Comparison of ENCODE assay signal across 8 mouse cellular contexts in genomic region chr4:150008853-150009586, GRCm38 (mm10). TPM values are rescaled to one million over a fixed set of nuclear protein-coding genes. Genes with fewer than 3 reads are reported as not detected.
DNase-seq lines count a peak whose midpoint lies in the region; ATAC-seq and TF ChIP-seq lines count a peak whose summit lies in the region.

TSS of gene H6pd (minus strand) at chr4:150009023.

- H3K79me2 ChIP-seq in myocyte (ENCODE audit: control insufficient read depth, insufficient read depth) = peaks cover 28% of the 10 kb centered on the region

- H3K36me3 ChIP-seq in forebrain, embryonic 10.5 days (replicated peaks) = no peaks in the 10 kb centered on the region
- H3K36me3 ChIP-seq in heart, embryonic 14.5 days (ENCODE audit: control insufficient read depth, insufficient read depth, low read length) = no peaks in the 10 kb centered on the region
- peaks cover 3% of the 10 kb centered on the region; the same call in 1 of the 2 replicates for H3K36me3 ChIP-seq in liver, embryonic 11.5 days (ENCODE audit: control insufficient read depth, insufficient read depth, low read length)
- no peaks in the 10 kb centered on the region for H3K36me3 ChIP-seq in myocyte (ENCODE audit: control insufficient read depth, insufficient read depth)

- TF ChIP-seq POLR2A in myocyte (IDR thresholded peaks at IDR 0.05; ENCODE audit: insufficient read length, low read depth) = peak; percentile 94

- peak within 1 kb of the TSS; percentile 40 for H3ac ChIP-seq in myocyte (ENCODE audit: control insufficient read depth, insufficient read length)

- peak within 1 kb of the TSS; percentile 93 for H3K9ac ChIP-seq in heart, embryonic 14.5 days (ENCODE audit: low read length)
- peak within 1 kb of the TSS; percentile 91 for H3K9ac ChIP-seq in liver, embryonic 11.5 days (ENCODE audit: low read depth, low read length)

- peaks cover 22% of the 10 kb centered on the region for H3K4me1 ChIP-seq in forebrain, embryonic 10.5 days
- H3K4me1 ChIP-seq in heart, embryonic 14.5 days (ENCODE audit: control insufficient read depth in 2 of 2, insufficient read depth in 2 of 2, low read length in 2 of 2) = peaks cover 25 to 39% of the 10 kb centered on the region in 2 experiments
- H3K4me1 ChIP-seq in liver, embryonic 11.5 days (replicated peaks; ENCODE audit: control insufficient read depth, insufficient read depth, low read length) = peaks cover 37% of the 10 kb centered on the region

- H3K4me2 ChIP-seq in heart, embryonic 14.5 days (ENCODE audit: low read length) = peak within 1 kb of the TSS; percentile 80
- peak within 1 kb of the TSS; percentile 91 for H3K4me2 ChIP-seq in liver, embryonic 11.5 days
- peak within 1 kb of the TSS; percentile 86 for H3K4me2 ChIP-seq in myocyte (ENCODE audit: low read depth)

- 5% methylated on average over 52 of the region's 52 CpGs for WGBS in forebrain, embryonic 10.5 days
- 4% methylated on average over 47 of the region's 52 CpGs for WGBS in heart, embryonic 14.5 days
- 4% methylated on average over 48 of the region's 52 CpGs for WGBS in liver, embryonic 11.5 days

- DNase-seq in CD4-positive, CD25-positive, alpha-beta regulatory T cell, adult 2 months (ENCODE audit: low read depth, low spot score) = peak; percentile 94
- peak; percentile 86 for DNase-seq in c-Kit-positive CD71-negative TER-119-negative erythroid progenitor cells, embryonic 14.5 days (ENCODE audit: low read depth)
- peak; percentile 87 for DNase-seq in forebrain, embryonic 10.5 days (ENCODE audit: extremely low spot score, low spot score)
- DNase-seq in kidney, postnatal 10 days = peak; percentile 96
- peak; percentile 91 for DNase-seq in liver, embryonic 11.5 days (ENCODE audit: low spot score)
- DNase-seq in spleen, postnatal 4 days (ENCODE audit: low spot score in 2 of 2) = peak; percentile 89 to 92

- ATAC-seq in heart, embryonic 14.5 days (ENCODE audit: insufficient number of reproducible peaks, insufficient read depth, low FRiP score, low read depth) = peak; percentile 85
- peak; percentile 89 for ATAC-seq in liver, embryonic 11.5 days (replicated peaks; ENCODE audit: low FRiP score)

- H3K27ac ChIP-seq in forebrain, embryonic 10.5 days = peak within 1 kb of the TSS; percentile 94
- peak within 1 kb of the TSS; percentile 93 to 99 for H3K27ac ChIP-seq in heart, embryonic 14.5 days (replicated peaks in 1 of 2; ENCODE audit: control insufficient read depth in 1 of 2, insufficient read depth in 1 of 2, low read depth in 2 of 2, low read length in 2 of 2)
- peak within 1 kb of the TSS; percentile 96 for H3K27ac ChIP-seq in liver, embryonic 11.5 days (ENCODE audit: low read depth, low read length)

- H3K9me3 ChIP-seq in forebrain, embryonic 10.5 days = no peaks in the 10 kb centered on the region
- H3K9me3 ChIP-seq in heart, embryonic 14.5 days (ENCODE audit: control insufficient read depth, low read length) = 0 out of 2 replicates have a peak, but pooled peaks cover 2% of the 10 kb centered on the region
- no peaks in the 10 kb centered on the region for H3K9me3 ChIP-seq in liver, embryonic 11.5 days (ENCODE audit: control insufficient read depth, low read length)

- H3K4me3 ChIP-seq in forebrain, embryonic 10.5 days = peak within 1 kb of the TSS; percentile 80
- H3K4me3 ChIP-seq in heart, embryonic 14.5 days (ENCODE audit: control insufficient read depth in 1 of 2, insufficient read depth in 1 of 2, low read depth in 1 of 2, low read length in 2 of 2) = peak within 1 kb of the TSS; percentile 67 to 73
- H3K4me3 ChIP-seq in liver, embryonic 11.5 days (ENCODE audit: low read depth, low read length) = peak within 1 kb of the TSS; percentile 81
- H3K4me3 ChIP-seq in myocyte = peak within 1 kb of the TSS; percentile 28

- H3K27me3 ChIP-seq in forebrain, embryonic 10.5 days (ENCODE audit: poor library complexity, severe bottlenecking) = peaks cover 19% of the 10 kb centered on the region
- no peaks in the 10 kb centered on the region for H3K27me3 ChIP-seq in heart, embryonic 14.5 days (ENCODE audit: control insufficient read depth, insufficient read depth, low read length)
- H3K27me3 ChIP-seq in liver, embryonic 11.5 days (replicated peaks; ENCODE audit: control insufficient read depth, insufficient read depth, low read length) = no peaks in the 10 kb centered on the region
- H3K27me3 ChIP-seq in myocyte (ENCODE audit: control insufficient read depth, insufficient read depth, insufficient read length) = no peaks in the 10 kb centered on the region

TF ChIP-seq in myocyte, 11 proteins besides CTCF, POLR2A, EP300 and RAD21:
- TF ChIP-seq E2F4 (IDR thresholded peaks at IDR 0.05; ENCODE audit: insufficient read depth) (peak; percentile 26), MYOG (IDR thresholded peaks at IDR 0.05; ENCODE audit: control insufficient read depth in 1 of 3, insufficient read depth in 1 of 3, insufficient read length in 2 of 3, low read depth in 2 of 3) (peak in 2 of 3 experiments; percentile 60 to 77), TCF3 (IDR thresholded peaks at IDR 0.05; ENCODE audit: insufficient read length, low read depth) (no peak), CEBPB (IDR thresholded peaks at IDR 0.05; ENCODE audit: insufficient read depth, poor library complexity, severe bottlenecking) (0 out of 2 replicates have a peak, but pooled peaks have one; percentile 36), SRF (IDR thresholded peaks at IDR 0.05; ENCODE audit: control insufficient read depth, insufficient read length, low read depth) (no peak), MYOD1 (IDR thresholded peaks at IDR 0.05; ENCODE audit: control insufficient read depth in 1 of 3, insufficient read length in 2 of 3, low read depth in 2 of 3) (peak in 2 of 3 experiments; percentile 78), POLR2AphosphoS2 (IDR thresholded peaks at IDR 0.05; ENCODE audit: insufficient read length, low read depth) (peak; percentile 95), USF1 (IDR thresholded peaks at IDR 0.05; ENCODE audit: low read depth) (no peak), MAX (IDR thresholded peaks at IDR 0.05; ENCODE audit: low read depth) (no peak), REST (IDR thresholded peaks at IDR 0.05; ENCODE audit: insufficient read depth, insufficient read length) (no peak)

RNA-seq across cellular contexts. Expression of gene H6pd, which starts in this region (rescaled TPM):
- polyA plus RNA-seq in forebrain, embryonic 10.5 days (2016; fragmentation: Nextera tagmentation; extraction: Ambion mirVana) = 3.0 TPM in 2 replicates
- 8.6 and 8.9 TPM in 2 replicates for polyA plus RNA-seq in heart, embryonic 14.5 days (2014; fragmentation: Nextera tagmentation; extraction: Ambion mirVana)
- polyA plus RNA-seq in liver, embryonic 11.5 days (2014; fragmentation: Nextera tagmentation; extraction: Ambion mirVana) = 9.4 and 9.8 TPM in 2 replicates
- polyA plus RNA-seq in myocyte (2012; fragmentation: generic; extraction: Trizol) = 21.8 TPM

Comparison
In these comparisons a context has a peak if more than half of its experiments do, and no peak if none do; other contexts are left out.
1. Peak in every context shown above with its lines: DNase-seq, ATAC-seq, H3K4me3 ChIP-seq and H3K27ac ChIP-seq.
2. H3K4me3 ChIP-seq: peak in every context shown above with its lines; median percentile 81 in liver, embryonic 11.5 days; 80 in forebrain, embryonic 10.5 days; 70 in heart, embryonic 14.5 days; 28 in myocyte.